Mouse (Mus musculus) embryo, embryonic 11.5 days (tissue): ENCODE measurements around the gene Gm37240.

Source experiments
- DNase-seq: peaks from one replicate; pipeline ENCODE4 v3.0.0-alpha.2; 2012; ENCODE audit warnings: low read depth, low spot score

Gm37240 gene

GRCm38 (mm10) chr3:85878911-85879310, 8.4 kb downstream of the Gm37240 start:
- DNase-seq: no peak

GRCm38 (mm10) chr3:85863996-85864395, 23.3 kb downstream of the Gm37240 start:
- DNase-seq: no peak

GRCm38 (mm10) chr3:85862886-85863285, 24.4 kb downstream of the Gm37240 start:
- no peak for DNase-seq

GRCm38 (mm10) chr3:85860996-85861395, 26.3 kb downstream of the Gm37240 start:
- DNase-seq: no peak

- DNase-seq: no peak
Observed at GRCm38 (mm10) chr3:85859311-85859710, 28.0 kb downstream of the Gm37240 start.

- no peak for DNase-seq
Observed at GRCm38 (mm10) chr3:85858140-85859135, 28.9 kb downstream of the Gm37240 start.

GRCm38 (mm10) chr3:85857083-85857482, 30.2 kb downstream of the Gm37240 start:
- no peak for DNase-seq

- no peak for DNase-seq
Observed at GRCm38 (mm10) chr3:85855947-85856346, 31.4 kb downstream of the Gm37240 start.

GRCm38 (mm10) chr3:85855043-85855442, 32.3 kb downstream of the Gm37240 start:
- DNase-seq: no peak

- DNase-seq: no peak
Observed at GRCm38 (mm10) chr3:85854143-85854542, 33.2 kb downstream of the Gm37240 start.

GRCm38 (mm10) chr3:85853715-85854114, 33.6 kb downstream of the Gm37240 start:
- no peak for DNase-seq

- no peak for DNase-seq
Observed at GRCm38 (mm10) chr3:85850079-85850478, 37.2 kb downstream of the Gm37240 start.

- no peak for DNase-seq
Observed at GRCm38 (mm10) chr3:85846316-85846715, 41.0 kb downstream of the Gm37240 start.

- DNase-seq: no peak
Observed at GRCm38 (mm10) chr3:85845341-85845740, 42.0 kb downstream of the Gm37240 start.

- DNase-seq: no peak
Observed at GRCm38 (mm10) chr3:85842881-85843218, 44.5 kb downstream of the Gm37240 start.

GRCm38 (mm10) chr3:85842177-85842880, 45.0 kb downstream of the Gm37240 start:
- no peak for DNase-seq

- no peak for DNase-seq
Observed at GRCm38 (mm10) chr3:85841454-85842176, 45.7 kb downstream of the Gm37240 start.

- no peak for DNase-seq
Observed at GRCm38 (mm10) chr3:85833627-85834026, 53.7 kb downstream of the Gm37240 start.

- no peak for DNase-seq
Observed at GRCm38 (mm10) chr3:85832490-85833155, 54.7 kb downstream of the Gm37240 start.

GRCm38 (mm10) chr3:85831785-85832184, 55.5 kb downstream of the Gm37240 start:
- DNase-seq: no peak

- DNase-seq: no peak
Observed at GRCm38 (mm10) chr3:85829047-85829446, 58.3 kb downstream of the Gm37240 start.
